Mouse (Mus musculus) CH12.LX (cell line): Measurements from ENCODE around the gene Nrgn.

Experiments
- CTCF ChIP-seq, 2 experiments: IDR thresholded peaks in 1 of 2; conservative IDR thresholded peaks in 1 of 2; 2 replicates each; pipeline ENCODE4 v1.5.1; 2011 to 2012; ENCODE audit warnings: low read depth in 2 of 2, low read length in 2 of 2, improper control_type of control experiment in 1 of 2, inconsistent platforms in 1 of 2, mild to moderate bottlenecking in 1 of 2, moderate library complexity in 1 of 2
- EP300 ChIP-seq: IDR thresholded peaks from 2 replicates; pipeline ENCODE4 v1.6.1; 2011; ENCODE audit warnings: low read length, improper control_type of control experiment
- NELFE ChIP-seq: IDR thresholded peaks from 2 replicates; pipeline ENCODE4 v1.6.1; 2011; ENCODE audit warnings: low read depth, low read length, improper control_type of control experiment
- TCF12 ChIP-seq: IDR thresholded peaks from 2 replicates; pipeline ENCODE4 v1.6.1; 2014; ENCODE audit warnings: low read depth, mild to moderate bottlenecking, inconsistent platforms, low read length, improper control_type of control experiment
- USF1 ChIP-seq: IDR thresholded peaks from 2 replicates; pipeline ENCODE4 v1.6.1; 2014; ENCODE audit warnings: low read depth, mild to moderate bottlenecking, inconsistent platforms, low read length, improper control_type of control experiment
- ZC3H11A ChIP-seq: IDR thresholded peaks from 2 replicates; pipeline ENCODE4 v1.6.1; 2012; ENCODE audit warnings: low read depth, mild to moderate bottlenecking, inconsistent platforms, low read length, improper control_type of control experiment
- ZNF384 ChIP-seq: IDR thresholded peaks from 2 replicates; pipeline ENCODE4 v1.6.1; 2012; ENCODE audit warnings: low read depth, low read length, improper control_type of control experiment, inconsistent platforms

GRCm38 (mm10) chr9:37556366-37556765, 3.7 kb upstream of the Nrgn start:
- no peak for TF ChIP-seq CTCF (conservative IDR thresholded peaks at IDR 0.05 in 1 of 2, IDR thresholded peaks at IDR 0.05 in 1 of 2; ENCODE audit: low read depth in 2 of 2, low read length in 2 of 2)
- no peak for TF ChIP-seq NELFE
- no peak for TF ChIP-seq ZC3H11A
- no peak for TF ChIP-seq ZNF384
- TF ChIP-seq EP300, result no peak
- TF ChIP-seq TCF12, result no peak
- no peak for TF ChIP-seq USF1
